Mouse (Mus musculus) limb, embryonic 10.5 days (tissue): ENCODE results near the gene Ltbp1. TPM values are rescaled to one million over a fixed set of nuclear protein-coding genes. Genes with fewer than 3 reads are reported as not detected.

Experiments used
- DNase-seq: peaks from one replicate; pipeline ENCODE4 v3.0.0-alpha.2; 2017; ENCODE audit warnings: low spot score
- H3K27ac ChIP-seq: fragments of 300-500 bp; sonication (generic); 2 replicates; pipeline ENCODE4 v1.5.1; 2016; ENCODE audit warnings: mild to moderate bottlenecking
- H3K27me3 ChIP-seq: fragments of 300-500 bp; sonication (generic); 2 replicates; pipeline ENCODE4 v1.6.1; 2016; ENCODE audit warnings: low read depth, mild to moderate bottlenecking; ENCODE audit not compliant: poor library complexity, severe bottlenecking
- H3K36me3 ChIP-seq: fragments of 300-500 bp; sonication (generic); 2 replicates; pipeline ENCODE4 v1.6.1; 2016; ENCODE audit warnings: mild to moderate bottlenecking, moderate library complexity
- H3K4me1 ChIP-seq: fragments of 300-500 bp; sonication (generic); 2 replicates; pipeline ENCODE4 v1.6.1; 2016
- H3K4me3 ChIP-seq: fragments of 300-500 bp; sonication (generic); 2 replicates; pipeline ENCODE4 v1.5.1; 2016; ENCODE audit warnings: mild to moderate bottlenecking, moderate library complexity
- H3K9me3 ChIP-seq: fragments of 300-500 bp; sonication (generic); replicated peaks from 2 replicates; pipeline ENCODE4 v1.6.1; 2016; ENCODE audit warnings: mild to moderate bottlenecking
- WGBS: fragments of 180-500 bp; shearing (Covaris S2); methylation state at CpG from one replicate; pipeline ENCODE4 v1.1.7; 2016; 5-methylcytosine and 5-hydroxymethylcytosine counted together
- polyA plus RNA-seq: library from polyadenylated mRNA; unstranded; fragments of >200 nt; fragmentation: Nextera tagmentation; extraction: Ambion mirVana; gene quantifications from 2 replicates; pipeline ENCODE4 v1.2.1, GENCODE M21; 2016

Ltbp1 gene
- polyA plus RNA-seq, 1 experiment from 2014 or later: 16.4 TPM

- H3K36me3 ChIP-seq: no peaks in the 10 kb centered on the region
- no peak overlapping the region for H3K4me3 ChIP-seq
- peaks cover 6% of the 10 kb centered on the region; the same call in 1 of the 2 replicates for H3K4me1 ChIP-seq
- no peaks in the 10 kb centered on the region for H3K27me3 ChIP-seq
- WGBS: 63% methylated on average over 7 of the region's 7 CpGs
- DNase-seq: no peak
- no peak overlapping the region for H3K27ac ChIP-seq
- no peaks in the 10 kb centered on the region for H3K9me3 ChIP-seq
Observed at GRCm38 (mm10) chr17:75440619-75441018, 435.3 kb downstream of the Ltbp1 start.

- Histone ChIP-seq H3K36me3 (no peaks in the 10 kb centered on the region), H3K27ac (no peak overlapping the region), H3K4me1 (no peaks in the 10 kb centered on the region), H3K4me3 (no peak overlapping the region), H3K27me3 (no peaks in the 10 kb centered on the region), H3K9me3 (no peaks in the 10 kb centered on the region)
- DNase-seq: no peak
- WGBS: 85% methylated on average over 5 of the region's 5 CpGs
Observed at GRCm38 (mm10) chr17:75441260-75441830, 436.0 kb downstream of the Ltbp1 start.
